Mouse (Mus musculus): Measurements from ENCODE around the gene Arl6ip5. TPM values are rescaled to one million over a fixed set of nuclear protein-coding genes. Genes with fewer than 3 reads are reported as not detected.
"Not testable (repeated sequence)": the region's sequence is repeated elsewhere in the genome, so short reads cannot be mapped to it uniquely, and the experiment has no call there.

The Arl6ip5 gene
- polyA plus RNA-seq, 1 experiment from 2014 or later: 34.6 TPM

GRCm38 (mm10) chr6:97252086-97252485, 41.6 kb downstream of the Arl6ip5 start:
- Histone ChIP-seq H3K9me3 (replicated peaks) (no peaks in the 10 kb centered on the region), H3K9ac (no peak overlapping the region), H3K36me3 (replicated peaks) (no peaks in the 10 kb centered on the region), H3K4me3 (replicated peaks) (no peak overlapping the region), H3K27ac (replicated peaks) (no peak overlapping the region), H3K27me3 (no peaks in the 10 kb centered on the region), H3K4me2 (no peak overlapping the region), H3K4me1 (replicated peaks) (0 out of 2 replicates have a peak, but pooled peaks cover 4% of the 10 kb centered on the region)
- 27% methylated on average over 5 of the region's 5 CpGs for WGBS (ENCODE audit: insufficient replicate concordance)
- ATAC-seq (ENCODE audit: insufficient read depth): no peak

GRCm38 (mm10) chr6:97252711-97253221, 42.3 kb downstream of the Arl6ip5 start, which contains the start of gene Lmod3:
TSS of gene Lmod3 (minus strand) at chr6:97252759.
- H3K27me3 ChIP-seq: no peaks in the 10 kb centered on the region
- no peaks in the 10 kb centered on the region for H3K9me3 ChIP-seq (replicated peaks)
- H3K4me1 ChIP-seq (replicated peaks): 0 out of 2 replicates have a peak, but pooled peaks cover 4% of the 10 kb centered on the region
- H3K9ac ChIP-seq: no peak within 1 kb of the TSS
- H3K4me3 ChIP-seq (replicated peaks): no peak within 1 kb of the TSS
- H3K4me2 ChIP-seq: no peak within 1 kb of the TSS
- 35% methylated on average over 9 of the region's 9 CpGs for WGBS (ENCODE audit: insufficient replicate concordance)
- no peak within 1 kb of the TSS for H3K27ac ChIP-seq (replicated peaks)
- H3K36me3 ChIP-seq (replicated peaks): no peaks in the 10 kb centered on the region
- ATAC-seq (ENCODE audit: insufficient read depth): no peak

GRCm38 (mm10) chr6:97258489-97258888, 48.0 kb downstream of the Arl6ip5 start:
- Histone ChIP-seq H3K9ac (no peak overlapping the region), H3K27me3 (no peaks in the 10 kb centered on the region), H3K36me3 (replicated peaks) (no peaks in the 10 kb centered on the region), H3K4me2 (no peak overlapping the region), H3K9me3 (replicated peaks) (no peaks in the 10 kb centered on the region), H3K4me3 (replicated peaks) (no peak overlapping the region), H3K27ac (replicated peaks) (no peak overlapping the region), H3K4me1 (replicated peaks) (no peaks in the 10 kb centered on the region)
- ATAC-seq (ENCODE audit: insufficient read depth): no peak
- 56% methylated on average over 1 of the region's 1 CpGs for WGBS (ENCODE audit: insufficient replicate concordance)

- H3K9me3 ChIP-seq (replicated peaks); H3K4me3 ChIP-seq (replicated peaks); ATAC-seq (ENCODE audit: insufficient read depth); H3K27ac ChIP-seq (replicated peaks); H3K4me2 ChIP-seq; H3K36me3 ChIP-seq (replicated peaks); H3K9ac ChIP-seq; H3K27me3 ChIP-seq; H3K4me1 ChIP-seq (replicated peaks): not testable (repeated sequence)
- 66% methylated on average over 2 of the region's 2 CpGs for WGBS (ENCODE audit: insufficient replicate concordance)
Measured at GRCm38 (mm10) chr6:97259926-97260325, 49.4 kb downstream of the Arl6ip5 start.

- H3K4me3 ChIP-seq (replicated peaks): no peak overlapping the region
Measured at GRCm38 (mm10) chr6:97262229-97262628, 51.7 kb downstream of the Arl6ip5 start.

GRCm38 (mm10) chr6:97263750-97264149, 53.3 kb downstream of the Arl6ip5 start:
- not testable (repeated sequence) for ATAC-seq (ENCODE audit: insufficient read depth); H3K4me2 ChIP-seq; H3K27ac ChIP-seq (replicated peaks); H3K36me3 ChIP-seq (replicated peaks); H3K27me3 ChIP-seq; H3K4me3 ChIP-seq (replicated peaks); H3K9me3 ChIP-seq (replicated peaks); H3K9ac ChIP-seq; H3K4me1 ChIP-seq (replicated peaks)

More at GRCm38 (mm10) chr6:97262229-97262628, 51.7 kb downstream of the Arl6ip5 start:
- H3K4me1 ChIP-seq (replicated peaks): no peaks in the 10 kb centered on the region
- no peaks in the 10 kb centered on the region for H3K27me3 ChIP-seq
- 47% methylated on average over 4 of the region's 4 CpGs for WGBS (ENCODE audit: insufficient replicate concordance)
- no peak overlapping the region for H3K9ac ChIP-seq
- no peak overlapping the region for H3K27ac ChIP-seq (replicated peaks)
- H3K36me3 ChIP-seq (replicated peaks): no peaks in the 10 kb centered on the region
- H3K4me2 ChIP-seq: no peak overlapping the region
- no peak for ATAC-seq (ENCODE audit: insufficient read depth)
- H3K9me3 ChIP-seq (replicated peaks): no peaks in the 10 kb centered on the region

- H3K27me3 ChIP-seq: no peaks in the 10 kb centered on the region
- H3K9me3 ChIP-seq (replicated peaks): no peaks in the 10 kb centered on the region
- H3K9ac ChIP-seq: no peak overlapping the region
- H3K4me1 ChIP-seq (replicated peaks): no peaks in the 10 kb centered on the region
- 65% methylated on average over 8 of the region's 8 CpGs for WGBS (ENCODE audit: insufficient replicate concordance)
- no peak overlapping the region for H3K4me2 ChIP-seq
- no peak overlapping the region for H3K4me3 ChIP-seq (replicated peaks)
- H3K27ac ChIP-seq (replicated peaks): no peak overlapping the region
- ATAC-seq (ENCODE audit: insufficient read depth): no peak
- H3K36me3 ChIP-seq (replicated peaks): no peaks in the 10 kb centered on the region
Measured at GRCm38 (mm10) chr6:97265240-97265639, 54.8 kb downstream of the Arl6ip5 start.

DNA sequence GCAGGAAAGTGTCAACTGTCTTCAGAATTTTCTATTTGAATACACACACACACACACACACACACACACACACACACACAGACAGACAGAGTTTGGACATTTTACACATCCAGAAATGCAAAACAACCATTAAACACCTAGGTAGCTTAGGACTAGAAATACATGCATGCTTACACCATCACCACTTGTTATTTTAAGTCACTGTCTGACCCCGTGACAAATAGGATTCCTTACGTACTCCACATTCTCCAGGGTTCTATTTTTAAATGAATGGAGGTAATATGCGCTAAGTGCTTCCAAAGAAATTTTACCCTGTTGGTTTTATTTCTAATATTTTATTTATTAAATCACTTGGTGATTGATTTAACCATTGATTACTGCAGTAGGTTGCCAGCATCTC, 55.2 kb downstream of the Arl6ip5 start:
- no peaks in the 10 kb centered on the region for H3K9me3 ChIP-seq (replicated peaks)
- no peaks in the 10 kb centered on the region for H3K4me1 ChIP-seq (replicated peaks)
- WGBS (ENCODE audit: insufficient replicate concordance): 71% methylated on average over 3 of the region's 3 CpGs
- H3K4me2 ChIP-seq: no peak overlapping the region
- H3K4me3 ChIP-seq (replicated peaks): no peak overlapping the region
- H3K27ac ChIP-seq (replicated peaks): no peak overlapping the region
- no peaks in the 10 kb centered on the region for H3K27me3 ChIP-seq
- ATAC-seq (ENCODE audit: insufficient read depth): no peak
- no peak overlapping the region for H3K9ac ChIP-seq
- H3K36me3 ChIP-seq (replicated peaks): no peaks in the 10 kb centered on the region

DNA sequence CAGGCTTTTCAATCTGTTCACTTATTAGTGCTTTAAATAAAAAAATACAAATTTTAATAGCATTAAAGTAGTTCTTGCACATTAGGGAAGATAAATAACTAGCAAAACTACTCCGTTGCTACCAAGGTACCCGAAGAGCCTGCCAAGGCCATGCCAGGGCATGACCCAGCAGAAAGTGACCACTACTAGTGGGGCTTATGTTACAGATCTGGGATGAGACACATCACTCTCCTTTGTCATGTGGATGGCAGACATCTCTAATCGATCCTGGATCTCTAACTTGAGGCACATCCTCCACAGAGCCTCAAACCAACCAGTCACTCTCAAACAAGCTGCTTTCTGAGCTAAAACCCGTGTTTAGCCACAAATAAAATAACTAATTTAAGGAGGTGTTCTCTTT, 56.2 kb downstream of the Arl6ip5 start:
- H3K27ac ChIP-seq (replicated peaks): no peak overlapping the region
- no peak overlapping the region for H3K4me2 ChIP-seq
- H3K4me1 ChIP-seq (replicated peaks): no peaks in the 10 kb centered on the region
- no peaks in the 10 kb centered on the region for H3K36me3 ChIP-seq (replicated peaks)
- H3K4me3 ChIP-seq (replicated peaks): no peak overlapping the region
- H3K27me3 ChIP-seq: no peaks in the 10 kb centered on the region
- H3K9ac ChIP-seq: no peak overlapping the region
- WGBS (ENCODE audit: insufficient replicate concordance): 52% methylated on average over 4 of the region's 4 CpGs
- no peak for ATAC-seq (ENCODE audit: insufficient read depth)
- no peaks in the 10 kb centered on the region for H3K9me3 ChIP-seq (replicated peaks)

GRCm38 (mm10) chr6:97267132-97267531, 56.6 kb downstream of the Arl6ip5 start:
- no peak overlapping the region for H3K27ac ChIP-seq (replicated peaks)
- 62% methylated on average over 2 of the region's 2 CpGs for WGBS (ENCODE audit: insufficient replicate concordance)
- H3K4me1 ChIP-seq (replicated peaks): no peaks in the 10 kb centered on the region
- no peak for ATAC-seq (ENCODE audit: insufficient read depth)
- H3K9me3 ChIP-seq (replicated peaks): no peaks in the 10 kb centered on the region
- H3K9ac ChIP-seq: no peak overlapping the region
- no peak overlapping the region for H3K4me3 ChIP-seq (replicated peaks)
- no peak overlapping the region for H3K4me2 ChIP-seq
- H3K27me3 ChIP-seq: no peaks in the 10 kb centered on the region
- no peaks in the 10 kb centered on the region for H3K36me3 ChIP-seq (replicated peaks)

- no peak overlapping the region for H3K9ac ChIP-seq
- H3K9me3 ChIP-seq (replicated peaks): no peaks in the 10 kb centered on the region
- H3K36me3 ChIP-seq (replicated peaks): no peaks in the 10 kb centered on the region
- no peak overlapping the region for H3K27ac ChIP-seq (replicated peaks)
- no peaks in the 10 kb centered on the region for H3K4me1 ChIP-seq (replicated peaks)
- no peak overlapping the region for H3K4me3 ChIP-seq (replicated peaks)
- WGBS (ENCODE audit: insufficient replicate concordance): 63% methylated on average over 11 of the region's 11 CpGs
- H3K4me2 ChIP-seq: no peak overlapping the region
- no peaks in the 10 kb centered on the region for H3K27me3 ChIP-seq
- no peak for ATAC-seq (ENCODE audit: insufficient read depth)
Measured at GRCm38 (mm10) chr6:97269596-97269995, 59.1 kb downstream of the Arl6ip5 start.

DNA sequence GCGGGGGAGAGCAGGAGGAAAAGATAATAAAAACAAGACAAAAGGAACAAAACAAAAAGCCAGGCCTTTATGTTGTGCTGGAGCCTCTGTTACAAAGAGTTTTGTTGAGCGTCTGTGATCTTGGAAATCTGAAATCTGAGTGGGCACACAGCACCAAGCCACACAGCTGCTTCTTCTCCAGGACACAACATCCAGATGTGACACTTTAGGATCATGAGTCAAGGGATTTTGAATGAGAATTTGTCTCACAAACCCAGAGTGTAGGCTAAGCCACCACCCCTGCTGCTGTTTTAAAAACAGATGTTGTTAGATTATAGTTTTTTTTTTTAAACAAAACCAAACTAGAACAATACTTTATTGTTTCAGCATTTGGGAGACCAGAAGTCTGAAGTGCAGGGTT, 61.9 kb downstream of the Arl6ip5 start:
- H3K4me3 ChIP-seq (replicated peaks): no peak overlapping the region
- no peaks in the 10 kb centered on the region for H3K9me3 ChIP-seq (replicated peaks)
- H3K9ac ChIP-seq: no peak overlapping the region
- no peak overlapping the region for H3K4me2 ChIP-seq
- no peak overlapping the region for H3K27ac ChIP-seq (replicated peaks)
- ATAC-seq (ENCODE audit: insufficient read depth): no peak
- 49% methylated on average over 2 of the region's 2 CpGs for WGBS (ENCODE audit: insufficient replicate concordance)
- H3K27me3 ChIP-seq: no peaks in the 10 kb centered on the region
- H3K4me1 ChIP-seq (replicated peaks): no peaks in the 10 kb centered on the region
- H3K36me3 ChIP-seq (replicated peaks): no peaks in the 10 kb centered on the region

Measured in liver, embryonic 15.5 days (tissue).